Mouse (Mus musculus) gastrocnemius, adult 2 months (tissue): ENCODE results near the gene Irak2. TPM values are rescaled to one million over a fixed set of nuclear protein-coding genes. Genes with fewer than 3 reads are reported as not detected.

Source experiments
- DNase-seq: peaks from one replicate; pipeline ENCODE4 v3.0.0; 2022
- H3K27ac ChIP-seq: fragments of 200-600 bp; 2 replicates; pipeline ENCODE4 v1.8.1; 2022; ENCODE audit warnings: mild to moderate bottlenecking
- H3K4me3 ChIP-seq: fragments of 200-600 bp; 2 replicates; pipeline ENCODE4 v1.8.1; 2022; ENCODE audit warnings: mild to moderate bottlenecking, moderate library complexity
- CTCF ChIP-seq: fragments of 200-600 bp; IDR thresholded peaks from 2 replicates; pipeline ENCODE4 v1.8.1; 2022; ENCODE audit warnings: antibody characterized with exemption, mild to moderate bottlenecking, moderate library complexity
- intact Hi-C: fragments of 180-260 bp; cut with DNase I; formaldehyde crosslinking; loops from one replicate; pipeline ENCODE4 v1.15.1; 2025
- total RNA-seq, 2 experiments: library from RNA; stranded (reverse); gene quantifications; 2 replicates each; pipeline ENCODE4 v1.2.3; 2021

Irak2 gene
- total RNA-seq, 2 experiments from 2014 or later = 3.9 to 6.1 TPM

GRCm38 (mm10) chr6:113614152-113614551 lies 24.1 kb upstream of the Irak2 start:
- Histone ChIP-seq H3K27ac (no peak overlapping the region), H3K4me3 (no peak overlapping the region)
- DNase-seq = no peak
- no peak for TF ChIP-seq CTCF
- intact Hi-C loops = no loop called here

- DNase-seq = no peak
- no peak for TF ChIP-seq CTCF
- Histone ChIP-seq H3K4me3 (no peak overlapping the region), H3K27ac (no peak overlapping the region)
- intact Hi-C loops = no loop called here
Observed at GRCm38 (mm10) chr6:113614997-113615396, 23.3 kb upstream of the Irak2 start.

- TF ChIP-seq CTCF = no peak
- H3K27ac ChIP-seq = no peak overlapping the region
- DNase-seq = no peak
- H3K4me3 ChIP-seq = no peak overlapping the region
- intact Hi-C loops = no loop called here
Observed at GRCm38 (mm10) chr6:113615489-113615888, 22.8 kb upstream of the Irak2 start.

DNA sequence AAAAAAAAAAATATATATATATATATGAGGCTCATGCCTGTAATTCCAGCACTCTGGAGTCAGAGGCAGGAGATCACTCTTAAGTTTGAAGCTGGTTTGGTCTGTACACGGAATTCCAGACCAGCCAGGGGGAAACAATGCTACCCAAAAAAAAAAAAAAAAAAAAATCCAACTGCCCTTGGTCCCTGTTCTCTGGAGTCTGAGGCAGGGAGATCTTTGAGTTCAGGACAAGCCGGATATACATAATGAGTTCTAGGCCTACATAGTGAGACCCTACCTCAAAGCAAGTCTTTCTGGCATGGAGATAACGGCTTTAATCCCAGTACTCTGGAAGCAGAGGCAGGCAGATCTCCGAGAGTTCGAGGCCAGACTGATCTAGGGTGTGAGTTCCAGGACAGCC lies 14.9 kb upstream of the Irak2 start:
- DNase-seq = no peak
- H3K4me3 ChIP-seq = peak overlapping the region; percentile 94
- TF ChIP-seq CTCF = no peak
- H3K27ac ChIP-seq = peak overlapping the region; percentile 92
- intact Hi-C loops = loop anchor here (5.0 kb wide), 1 partner anchor 96 kb away; no protein-coding TSS in a partner anchor

DNA sequence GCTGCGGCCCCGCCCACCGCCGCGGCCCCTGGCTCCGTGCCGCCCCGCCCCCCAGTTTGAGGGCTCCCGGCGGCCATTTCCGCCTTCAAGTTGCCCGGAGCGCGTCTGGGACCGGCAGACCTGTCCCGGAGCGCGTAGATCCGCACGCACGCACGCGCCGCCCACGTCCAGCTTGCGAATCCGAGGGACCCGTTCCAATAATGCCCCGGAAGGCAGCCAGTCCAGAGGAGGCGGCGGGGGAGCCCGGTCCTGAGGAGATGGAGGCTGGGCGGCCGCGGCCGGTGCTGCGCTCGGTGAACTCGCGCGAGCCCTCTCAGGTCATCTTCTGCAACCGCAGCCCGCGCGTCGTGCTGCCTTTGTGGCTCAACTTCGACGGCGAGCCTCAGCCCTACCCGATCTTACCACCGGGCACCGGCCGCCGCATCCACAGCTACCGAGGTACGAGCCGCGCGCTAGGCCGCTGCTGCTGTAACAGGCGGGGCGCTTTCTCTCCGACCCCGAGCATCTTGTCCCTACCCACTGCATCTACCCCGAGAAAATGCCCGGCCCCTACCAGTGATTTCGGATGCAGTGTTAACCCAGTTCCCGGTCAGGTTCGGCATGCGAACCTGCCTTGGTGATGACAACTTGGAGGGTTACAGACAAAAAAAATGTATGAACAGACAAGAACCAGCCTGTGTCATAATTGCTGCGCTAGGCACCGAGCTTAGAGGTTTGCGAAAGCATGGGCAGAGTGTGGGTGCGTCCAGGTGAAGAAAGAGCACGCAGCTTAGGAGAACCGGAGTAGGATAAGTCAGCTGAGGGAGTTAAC lies 14.1 kb upstream of the Irak2 start, which contains the start of gene Vhl:
Gene Vhl (plus strand): TSS at position 19 of the 811 bp plus-strand sequence.
- Histone ChIP-seq H3K27ac (peak within 1 kb of the TSS; percentile 92), H3K4me3 (peak within 1 kb of the TSS; percentile 94)
- DNase-seq = peak; percentile 95
- intact Hi-C loops = loop anchor here (5.0 kb wide), 1 partner anchor 97 kb away; no protein-coding TSS in a partner anchor
- TF ChIP-seq CTCF = peak; percentile 34

DNA sequence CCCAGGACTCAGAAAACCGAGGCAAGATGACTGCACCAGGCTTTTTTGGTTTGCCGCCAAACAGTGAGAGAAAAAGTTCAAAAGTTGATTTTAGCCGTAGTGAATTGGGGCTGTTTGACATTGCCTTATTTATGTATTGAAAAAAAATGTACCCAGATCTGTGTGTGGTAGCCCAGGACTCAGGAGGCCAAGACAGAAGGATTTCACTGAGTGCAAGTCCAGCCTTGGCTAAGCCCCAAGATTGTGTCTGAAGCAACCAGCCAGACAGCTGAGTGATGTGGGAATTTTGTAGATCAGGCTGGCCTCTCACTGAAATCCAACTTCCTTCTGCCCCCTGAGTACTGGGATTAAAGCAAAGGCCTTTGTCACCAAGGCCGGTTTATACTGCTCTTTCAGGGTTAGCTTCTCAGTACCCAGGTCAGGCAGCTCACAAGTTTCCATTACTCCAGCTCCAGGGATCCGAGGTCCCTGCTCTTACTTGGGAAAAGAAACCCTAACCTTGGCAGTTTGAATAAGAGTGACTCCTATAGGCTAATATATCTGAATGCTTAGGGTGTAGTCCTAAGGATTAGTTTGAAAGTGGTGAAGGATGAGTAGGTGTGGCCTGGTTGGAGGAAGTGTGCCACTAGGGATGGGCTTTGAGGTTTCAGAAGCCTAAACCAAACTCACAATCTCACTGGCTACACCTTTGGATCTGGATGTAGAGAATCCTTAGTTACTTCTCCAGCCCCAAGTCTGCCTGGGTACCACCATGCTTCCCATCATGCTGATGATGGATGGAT lies 13.1 kb upstream of the Irak2 start:
- TF ChIP-seq CTCF = no peak
- Histone ChIP-seq H3K27ac (peak overlapping the region; percentile 92), H3K4me3 (peak overlapping the region; percentile 94)
- intact Hi-C loops = loop anchor here (5.0 kb wide), 1 partner anchor 98 kb away; no protein-coding TSS in a partner anchor
- DNase-seq = peak; percentile 34

DNA sequence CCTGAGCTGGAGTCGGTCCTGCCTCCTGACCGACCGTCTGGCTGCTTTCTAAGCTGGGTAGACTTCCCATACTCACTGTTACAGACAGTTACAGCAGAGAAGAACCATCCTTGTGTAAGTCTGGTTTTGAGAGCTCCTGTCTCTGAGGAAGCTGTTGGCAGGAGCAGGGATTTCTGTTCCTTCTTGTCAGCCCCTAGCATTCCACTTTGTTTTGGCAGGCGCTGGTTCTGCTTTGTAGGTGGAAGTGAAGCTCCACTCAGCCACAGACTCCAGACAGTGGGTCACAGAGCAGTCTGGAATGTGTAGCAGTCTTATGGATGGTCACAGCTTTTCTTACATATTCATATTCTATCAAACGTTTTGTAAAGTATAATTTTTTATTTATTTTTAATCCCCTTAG lies 7.9 kb upstream of the Irak2 start:
- TF ChIP-seq CTCF = no peak
- Histone ChIP-seq H3K27ac (no peak overlapping the region), H3K4me3 (no peak overlapping the region)
- intact Hi-C loops = no loop called here
- DNase-seq = no peak

DNA sequence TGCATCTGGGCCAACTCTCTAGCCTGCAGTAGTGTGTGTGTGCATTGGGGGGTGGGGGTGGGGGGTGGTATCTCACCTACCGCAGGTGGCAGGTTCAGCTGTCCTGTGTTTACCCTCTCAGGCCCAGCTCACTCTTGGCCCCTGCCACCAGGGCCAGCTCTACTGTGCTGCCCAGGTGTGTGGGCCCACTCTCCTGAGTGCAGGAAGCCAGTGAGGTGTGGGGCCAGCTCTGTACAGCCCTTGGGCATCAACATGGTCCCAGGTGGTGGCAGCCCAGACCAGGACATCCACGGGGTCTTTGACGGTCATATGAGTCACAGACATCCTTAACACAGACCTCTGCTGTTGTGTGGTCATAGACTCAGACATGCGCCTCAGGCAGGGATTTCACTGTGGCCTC lies 5.4 kb upstream of the Irak2 start:
- Histone ChIP-seq H3K27ac (no peak overlapping the region), H3K4me3 (no peak overlapping the region)
- intact Hi-C loops = no loop called here
- DNase-seq = no peak
- TF ChIP-seq CTCF = no peak

- H3K4me3 ChIP-seq = peak overlapping the region; percentile 82
- TF ChIP-seq CTCF = no peak
- intact Hi-C loops = loop anchor here (5.0 kb wide), 2 partner anchors 58 to 103 kb away; partner anchors contain the start of genes Sec13 and Tatdn2
- no peak for DNase-seq
- peak overlapping the region; percentile 90 for H3K27ac ChIP-seq
Observed at GRCm38 (mm10) chr6:113639201-113639600, 934 bp downstream of the Irak2 start.

DNA sequence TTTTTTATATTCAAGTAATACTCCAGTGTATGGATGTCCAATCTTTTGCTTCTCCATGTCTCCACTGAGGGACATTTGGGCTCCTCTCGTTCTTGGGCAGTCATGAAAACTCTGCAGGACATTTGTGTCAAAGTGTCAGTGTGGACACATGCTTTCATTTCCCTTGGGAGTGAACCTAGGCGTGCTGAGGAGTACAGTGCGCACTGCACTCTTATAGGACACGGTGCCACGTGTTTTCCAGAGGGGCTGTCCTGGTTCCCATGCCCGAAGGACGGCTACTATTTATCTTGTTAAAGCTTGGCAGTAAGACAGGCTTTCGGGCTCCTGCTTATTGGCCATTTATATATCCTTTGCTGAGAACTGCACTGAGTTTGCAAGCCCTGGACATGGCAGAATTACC lies 4.3 kb downstream of the Irak2 start:
- H3K27ac ChIP-seq = peak overlapping the region; percentile 35; the same call in 1 of the 2 replicates
- TF ChIP-seq CTCF = no peak
- no peak overlapping the region for H3K4me3 ChIP-seq
- no peak for DNase-seq
- intact Hi-C loops = no loop called here

DNA sequence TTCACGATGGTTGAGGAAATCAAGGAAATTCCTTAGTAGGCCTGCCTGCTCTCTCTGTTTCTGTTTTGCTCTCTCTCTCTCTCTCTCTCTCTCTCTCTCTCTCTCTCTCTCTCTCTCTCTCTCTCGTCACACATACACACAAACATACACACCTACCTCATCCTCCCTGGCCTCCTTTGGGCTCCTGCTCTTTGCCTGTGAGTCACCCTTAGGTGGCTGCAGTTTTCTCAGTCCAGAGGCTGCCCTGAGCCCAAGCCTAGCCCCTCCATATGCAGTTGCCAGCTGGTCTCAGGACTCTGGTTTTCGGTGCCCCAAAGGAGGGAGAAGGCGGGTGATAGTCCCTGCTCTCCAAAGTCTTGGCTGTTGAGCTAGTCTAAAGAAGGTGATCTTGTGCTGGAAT lies 4.8 kb downstream of the Irak2 start:
- DNase-seq = no peak
- H3K27ac ChIP-seq = peak overlapping the region; percentile 32; the same call in 1 of the 2 replicates
- intact Hi-C loops = no loop called here
- H3K4me3 ChIP-seq = no peak overlapping the region
- TF ChIP-seq CTCF = no peak

GRCm38 (mm10) chr6:113643967-113644366 lies 5.7 kb downstream of the Irak2 start:
- intact Hi-C loops = no loop called here
- H3K4me3 ChIP-seq = no peak overlapping the region; the same call in 1 of the 2 replicates
- no peak for TF ChIP-seq CTCF
- peak overlapping the region; percentile 81 for H3K27ac ChIP-seq
- no peak for DNase-seq

- intact Hi-C loops = no loop called here
- peak; percentile 57 for DNase-seq
- Histone ChIP-seq H3K4me3 (peak overlapping the region; percentile 35), H3K27ac (peak overlapping the region; percentile 81)
- TF ChIP-seq CTCF = no peak
Observed at GRCm38 (mm10) chr6:113644808-113645207, 6.5 kb downstream of the Irak2 start.
